Mouse (Mus musculus): ENCODE results near the gene Camsap3.

Gene Camsap3

DNA sequence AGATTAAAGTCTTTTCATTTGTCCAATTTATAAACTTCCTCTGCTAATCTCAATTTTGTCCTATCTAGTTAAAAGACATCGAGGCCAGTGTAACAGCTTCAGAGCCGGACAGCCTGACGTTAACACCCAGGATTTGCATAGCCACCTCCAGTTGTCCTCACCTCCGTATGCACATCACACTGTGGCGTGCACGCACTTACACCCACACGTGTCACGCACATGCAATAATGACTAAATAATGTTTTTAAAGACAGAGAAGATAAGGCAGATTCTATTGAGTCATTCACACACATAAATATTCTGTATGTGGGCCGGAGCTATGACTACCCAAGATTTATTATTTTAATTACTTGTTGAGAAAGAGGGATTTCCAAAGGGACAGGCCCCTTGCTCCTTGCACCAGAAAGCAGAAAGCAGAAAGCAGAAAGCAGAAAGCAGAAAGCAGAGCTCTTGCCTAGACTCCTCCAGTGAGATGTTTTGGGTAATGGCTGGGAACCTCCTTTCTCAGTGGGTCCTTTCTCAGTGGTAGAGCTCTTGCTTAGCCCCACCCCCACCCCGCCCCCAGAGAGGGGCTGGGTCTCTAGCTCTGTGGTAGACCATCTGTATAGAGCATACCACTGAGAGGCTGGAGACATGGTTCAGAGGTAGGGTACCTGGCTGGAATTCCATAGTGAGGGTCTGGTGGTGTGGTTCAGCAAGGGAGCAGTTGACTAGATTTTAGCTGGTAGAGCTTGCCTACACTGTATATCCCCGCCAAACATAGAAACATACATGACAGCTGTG, 67.8 kb downstream of the Camsap3 start:
- ATAC-seq (ENCODE audit: insufficient number of reproducible peaks, low FRiP score, low TSS enrichment) = no peak

- ATAC-seq (ENCODE audit: insufficient number of reproducible peaks, low FRiP score, low TSS enrichment) = no peak
Observed at GRCm38 (mm10) chr8:3655526-3655925, 68.4 kb downstream of the Camsap3 start, which contains the start of gene Retn. TSS of gene Retn (plus strand) at chr8:3655770.

GRCm38 (mm10) chr8:3656725-3657381, 69.8 kb downstream of the Camsap3 start:
- ATAC-seq (ENCODE audit: insufficient number of reproducible peaks, low FRiP score, low TSS enrichment) = no peak

Measured in cerebellum, adult (tissue).